Mouse (Mus musculus) stomach, embryonic 14.5 days (tissue): ENCODE results near the gene Cog5. TPM values are rescaled to one million over a fixed set of nuclear protein-coding genes. Genes with fewer than 3 reads are reported as not detected.

Source experiments
- ATAC-seq: fragments of 200-750 bp; cut with Nextera tagmentation; 2 replicates; pipeline ENCODE4 v1.8.0; 2017; ENCODE audit warnings: low read depth, moderate TSS enrichment; ENCODE audit not compliant: insufficient number of reproducible peaks, insufficient read depth, low FRiP score
- H3K27ac ChIP-seq: fragments of 300-500 bp; sonication (generic); 2 replicates; pipeline ENCODE4 v1.5.1; 2014; ENCODE audit warnings: mild to moderate bottlenecking, low read length, moderate library complexity, mixed read lengths
- H3K27me3 ChIP-seq: fragments of 300-500 bp; sonication (generic); 2 replicates; pipeline ENCODE4 v1.6.1; 2014; ENCODE audit warnings: low read length, control low read depth, mixed read lengths; ENCODE audit not compliant: control insufficient read depth, insufficient read depth
- H3K36me3 ChIP-seq: fragments of 300-500 bp; sonication (generic); 2 replicates; pipeline ENCODE4 v1.6.1; 2014; ENCODE audit warnings: mild to moderate bottlenecking, control low read depth, low read length, moderate library complexity, mixed read lengths; ENCODE audit not compliant: control insufficient read depth, insufficient read depth
- H3K4me1 ChIP-seq: fragments of 300-500 bp; sonication (generic); 2 replicates; pipeline ENCODE4 v1.6.1; 2014; ENCODE audit warnings: low read length, control low read depth, mixed read lengths; ENCODE audit not compliant: control insufficient read depth, insufficient read depth
- H3K4me2 ChIP-seq: fragments of 300-500 bp; sonication (generic); replicated peaks from 2 replicates; pipeline ENCODE4 v1.6.1; 2014; ENCODE audit warnings: low read depth, low read length, control low read depth
- H3K4me3 ChIP-seq: fragments of 300-500 bp; sonication (generic); 2 replicates; pipeline ENCODE4 v1.5.1; 2014; ENCODE audit warnings: low read depth, low read length, control low read depth
- H3K9ac ChIP-seq: fragments of 300-500 bp; sonication (generic); replicated peaks from 2 replicates; pipeline ENCODE4 v1.6.1; 2014; ENCODE audit warnings: low read depth, mild to moderate bottlenecking, control low read depth, low read length, moderate library complexity, mixed read lengths
- H3K9me3 ChIP-seq: fragments of 300-500 bp; sonication (generic); 2 replicates; pipeline ENCODE4 v1.6.1; 2016; ENCODE audit warnings: low read depth, low read length, control low read depth; ENCODE audit not compliant: control insufficient read depth
- WGBS: fragments of 180-500 bp; shearing (Covaris S2); extraction: QIAGEN DNeasy Blood & Tissue Kit; methylation state at CpG from one replicate; pipeline ENCODE4 v1.1.7; 2014; 5-methylcytosine and 5-hydroxymethylcytosine counted together
- polyA plus RNA-seq: library from polyadenylated mRNA; unstranded; fragments of >200 nt; fragmentation: Nextera tagmentation; extraction: Ambion mirVana; gene quantifications from 2 replicates; pipeline ENCODE4 v1.2.1, GENCODE M21; 2014

The Cog5 gene
- polyA plus RNA-seq, 1 experiment from 2014 or later = 41.6 TPM

- Histone ChIP-seq H3K4me3 (no peak overlapping the region), H3K4me1 (no peaks in the 10 kb centered on the region), H3K9me3 (no peaks in the 10 kb centered on the region), H3K27me3 (no peaks in the 10 kb centered on the region), H3K27ac (no peak overlapping the region), H3K4me2 (no peak overlapping the region), H3K36me3 (no peaks in the 10 kb centered on the region), H3K9ac (no peak overlapping the region)
- 81% methylated on average over 3 of the region's 3 CpGs for WGBS
- no peak for ATAC-seq
Measured at GRCm38 (mm10) chr12:31818051-31818461, 163.4 kb downstream of the Cog5 start.

- Histone ChIP-seq H3K36me3 (no peaks in the 10 kb centered on the region), H3K4me2 (no peak overlapping the region), H3K27me3 (no peaks in the 10 kb centered on the region), H3K9ac (no peak overlapping the region), H3K27ac (no peak overlapping the region), H3K9me3 (no peaks in the 10 kb centered on the region), H3K4me3 (no peak overlapping the region), H3K4me1 (no peaks in the 10 kb centered on the region)
- ATAC-seq = no peak
Measured at GRCm38 (mm10) chr12:31819096-31819495, 164.4 kb downstream of the Cog5 start.

- Histone ChIP-seq H3K9me3 (no peaks in the 10 kb centered on the region), H3K27ac (no peak overlapping the region), H3K4me2 (no peak overlapping the region), H3K27me3 (no peaks in the 10 kb centered on the region), H3K4me3 (no peak overlapping the region), H3K36me3 (no peaks in the 10 kb centered on the region), H3K4me1 (no peaks in the 10 kb centered on the region), H3K9ac (no peak overlapping the region)
- 88% methylated on average over 7 of the region's 7 CpGs for WGBS
- no peak for ATAC-seq
Measured at GRCm38 (mm10) chr12:31819520-31819919, 164.9 kb downstream of the Cog5 start.

- no peak overlapping the region for H3K27ac ChIP-seq
- H3K4me3 ChIP-seq = no peak overlapping the region
- H3K27me3 ChIP-seq = no peaks in the 10 kb centered on the region
- H3K36me3 ChIP-seq = no peaks in the 10 kb centered on the region
- no peaks in the 10 kb centered on the region for H3K9me3 ChIP-seq
- WGBS = 90% methylated on average over 3 of the region's 3 CpGs
- no peaks in the 10 kb centered on the region for H3K4me1 ChIP-seq
- H3K9ac ChIP-seq = no peak overlapping the region
- no peak for ATAC-seq
- H3K4me2 ChIP-seq = no peak overlapping the region
Measured at GRCm38 (mm10) chr12:31823671-31824070, 169.0 kb downstream of the Cog5 start.

GRCm38 (mm10) chr12:31824831-31825230 lies 170.2 kb downstream of the Cog5 start:
- Histone ChIP-seq H3K9me3 (no peaks in the 10 kb centered on the region), H3K9ac (no peak overlapping the region), H3K27ac (no peak overlapping the region), H3K4me1 (no peaks in the 10 kb centered on the region), H3K4me3 (no peak overlapping the region), H3K4me2 (no peak overlapping the region), H3K27me3 (no peaks in the 10 kb centered on the region), H3K36me3 (no peaks in the 10 kb centered on the region)
- WGBS = 61% methylated on average over 5 of the region's 5 CpGs
- no peak for ATAC-seq

DNA sequence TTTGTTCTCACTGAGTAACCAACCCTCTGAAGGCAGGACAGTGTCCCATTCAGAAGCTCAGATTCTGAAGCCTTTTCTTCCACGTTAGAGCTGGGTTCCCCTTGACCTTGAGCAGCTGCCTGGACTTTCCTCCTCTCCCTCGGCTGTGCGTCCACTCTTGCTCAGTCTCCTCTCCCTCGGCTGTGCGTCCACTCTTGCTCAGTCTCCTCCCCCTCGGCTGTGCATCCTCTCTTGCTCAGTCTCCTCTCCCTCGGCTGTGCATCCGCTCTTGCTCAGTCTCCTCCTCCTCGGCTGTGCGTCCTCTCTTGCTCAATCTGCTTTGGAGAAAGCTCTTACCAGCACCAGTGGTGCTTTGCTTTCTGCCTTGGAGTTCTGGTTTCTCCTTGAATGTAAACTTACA lies 171.2 kb downstream of the Cog5 start:
- WGBS = 67% methylated on average over 10 of the region's 10 CpGs
- Histone ChIP-seq H3K4me2 (no peak overlapping the region), H3K4me3 (no peak overlapping the region)

GRCm38 (mm10) chr12:31826476-31826875 lies 171.8 kb downstream of the Cog5 start:
- Histone ChIP-seq H3K36me3 (no peaks in the 10 kb centered on the region), H3K9me3 (no peaks in the 10 kb centered on the region), H3K4me1 (no peaks in the 10 kb centered on the region), H3K9ac (no peak overlapping the region), H3K27ac (no peak overlapping the region), H3K27me3 (no peaks in the 10 kb centered on the region), H3K4me3 (no peak overlapping the region), H3K4me2 (no peak overlapping the region)
- 84% methylated on average over 2 of the region's 2 CpGs for WGBS
- ATAC-seq = no peak

More for the DNA sequence above, 171.2 kb downstream of the Cog5 start:
- no peaks in the 10 kb centered on the region for H3K36me3 ChIP-seq
- H3K4me1 ChIP-seq = no peaks in the 10 kb centered on the region
- no peaks in the 10 kb centered on the region for H3K9me3 ChIP-seq
- no peak overlapping the region for H3K9ac ChIP-seq
- no peak for ATAC-seq
- H3K27ac ChIP-seq = no peak overlapping the region
- no peaks in the 10 kb centered on the region for H3K27me3 ChIP-seq

- no peaks in the 10 kb centered on the region for H3K9me3 ChIP-seq
- H3K27ac ChIP-seq = no peak overlapping the region
- no peaks in the 10 kb centered on the region for H3K4me1 ChIP-seq
- H3K9ac ChIP-seq = no peak overlapping the region
- H3K4me2 ChIP-seq = no peak overlapping the region
- H3K4me3 ChIP-seq = no peak overlapping the region
- 78% methylated on average over 5 of the region's 5 CpGs for WGBS
- H3K36me3 ChIP-seq = no peaks in the 10 kb centered on the region
- no peaks in the 10 kb centered on the region for H3K27me3 ChIP-seq
- no peak for ATAC-seq
Measured at GRCm38 (mm10) chr12:31835480-31835879, 180.8 kb downstream of the Cog5 start.

- Histone ChIP-seq H3K4me2 (no peak overlapping the region), H3K4me1 (no peaks in the 10 kb centered on the region), H3K27me3 (no peaks in the 10 kb centered on the region), H3K9ac (no peak overlapping the region), H3K4me3 (no peak overlapping the region), H3K9me3 (no peaks in the 10 kb centered on the region), H3K36me3 (no peaks in the 10 kb centered on the region), H3K27ac (no peak overlapping the region)
- no peak for ATAC-seq
- WGBS = 23% methylated on average over 1 of the region's 1 CpGs
Measured at GRCm38 (mm10) chr12:31836211-31836610, 181.5 kb downstream of the Cog5 start.
